Mouse (Mus musculus) hindbrain, embryonic 10.5 days (tissue): ENCODE results near the gene Kyat1. TPM values are rescaled to one million over a fixed set of nuclear protein-coding genes. Genes with fewer than 3 reads are reported as not detected.

Experiments
- DNase-seq: peaks from one replicate; pipeline ENCODE4 v3.0.0-alpha.2; 2017; ENCODE audit warnings: low spot score
- H3K27ac ChIP-seq: fragments of 300-500 bp; sonication (generic); 2 replicates; pipeline ENCODE4 v1.5.1; 2016; ENCODE audit warnings: mild to moderate bottlenecking, moderate library complexity
- H3K27me3 ChIP-seq: fragments of 300-500 bp; sonication (generic); 2 replicates; pipeline ENCODE4 v1.6.1; 2016; ENCODE audit warnings: mild to moderate bottlenecking; ENCODE audit not compliant: poor library complexity, insufficient read depth, severe bottlenecking
- H3K36me3 ChIP-seq: fragments of 300-500 bp; sonication (generic); 2 replicates; pipeline ENCODE4 v1.6.1; 2016; ENCODE audit warnings: mild to moderate bottlenecking, moderate library complexity
- H3K4me1 ChIP-seq: fragments of 300-500 bp; sonication (generic); replicated peaks from 2 replicates; pipeline ENCODE4 v1.6.1; 2016; ENCODE audit warnings: mild to moderate bottlenecking
- H3K4me3 ChIP-seq: fragments of 300-500 bp; sonication (generic); 2 replicates; pipeline ENCODE4 v1.5.1; 2016; ENCODE audit warnings: mild to moderate bottlenecking, moderate library complexity
- H3K9me3 ChIP-seq: fragments of 300-500 bp; sonication (generic); 2 replicates; pipeline ENCODE4 v1.6.1; 2016; ENCODE audit warnings: mild to moderate bottlenecking, moderate library complexity
- WGBS: fragments of 180-500 bp; shearing (Covaris S2); methylation state at CpG from one replicate; pipeline ENCODE4 v1.1.7; 2016; 5-methylcytosine and 5-hydroxymethylcytosine counted together
- polyA plus RNA-seq: library from polyadenylated mRNA; unstranded; fragments of >200 nt; fragmentation: Nextera tagmentation; extraction: Ambion mirVana; gene quantifications from 2 replicates; pipeline ENCODE4 v1.2.1, GENCODE M21; 2016

Kyat1 gene
- 9.0 and 11.4 TPM in 2 replicates for polyA plus RNA-seq

- WGBS: under 1% methylated on average over 44 of the region's 44 CpGs
- Histone ChIP-seq H3K4me3 (peak within 1 kb of the TSS; percentile 80), H3K36me3 (no peaks in the 10 kb centered on the region), H3K27me3 (no peaks in the 10 kb centered on the region), H3K27ac (peak within 1 kb of the TSS; percentile 80), H3K9me3 (no peaks in the 10 kb centered on the region), H3K4me1 (peaks cover 23% of the 10 kb centered on the region)
- DNase-seq: peak; percentile 94
Observed at GRCm38 (mm10) chr2:30205629-30206357, at the start of gene Kyat1. Kyat1 (minus strand) TSS chr2:30205847.

DNA sequence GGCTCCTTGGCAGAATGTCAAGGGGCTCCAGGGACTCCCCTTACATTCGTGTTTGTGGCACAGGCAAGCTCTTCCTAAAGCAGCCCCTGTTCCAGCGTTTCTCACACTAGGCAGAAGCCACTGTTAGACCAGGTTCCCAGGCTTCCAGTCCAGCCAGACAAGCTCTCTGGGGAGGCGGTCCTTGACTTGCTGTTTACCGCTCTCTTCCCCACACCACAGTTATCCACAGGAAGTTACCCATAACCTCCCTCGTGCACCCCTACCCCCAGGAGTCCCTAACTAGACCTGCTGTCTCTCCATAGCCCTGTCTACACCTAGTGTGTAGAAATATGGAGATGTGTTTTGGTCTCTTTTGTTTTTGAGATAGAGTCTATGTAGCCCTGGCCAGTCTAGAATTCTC is 48.2 kb upstream of the Kyat1 start:
- Histone ChIP-seq H3K27ac (no peak overlapping the region), H3K4me3 (no peak overlapping the region), H3K4me1 (peaks cover 6% of the 10 kb centered on the region), H3K27me3 (no peaks in the 10 kb centered on the region), H3K9me3 (no peaks in the 10 kb centered on the region), H3K36me3 (peaks cover 99% of the 10 kb centered on the region)
- WGBS: 84% methylated on average over 5 of the region's 5 CpGs
- no peak for DNase-seq

DNA sequence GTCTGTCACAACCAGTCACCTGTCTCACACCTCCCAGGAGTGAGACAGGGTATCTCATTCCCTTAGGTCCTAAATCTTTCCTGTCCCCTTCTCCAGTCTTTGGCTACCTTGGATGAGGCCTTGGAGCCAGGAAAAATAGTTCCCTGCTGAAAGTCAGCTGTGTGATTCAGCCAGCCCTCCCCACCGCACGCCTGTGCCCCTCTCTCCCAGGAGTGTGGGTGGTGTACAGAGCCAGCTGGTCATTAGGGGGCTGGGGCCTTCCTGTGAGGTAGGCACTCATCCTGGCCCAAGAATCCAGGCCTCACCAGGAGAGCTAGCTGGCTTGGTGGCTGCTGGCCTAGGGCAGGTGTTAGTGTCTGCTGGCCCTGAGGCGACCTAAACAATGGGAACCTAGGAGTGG is 46.9 kb upstream of the Kyat1 start:
- WGBS: 79% methylated on average over 3 of the region's 3 CpGs
- no peaks in the 10 kb centered on the region for H3K27me3 ChIP-seq

GRCm38 (mm10) chr2:30251417-30252104 is 45.9 kb upstream of the Kyat1 start:
- Histone ChIP-seq H3K4me1 (peaks cover 6% of the 10 kb centered on the region), H3K9me3 (no peaks in the 10 kb centered on the region), H3K4me3 (no peak overlapping the region), H3K27ac (peak overlapping the region; percentile 24; the same call in 1 of the 2 replicates), H3K27me3 (no peaks in the 10 kb centered on the region), H3K36me3 (peaks cover 97% of the 10 kb centered on the region)
- no peak for DNase-seq
- WGBS: 89% methylated on average over 5 of the region's 5 CpGs

More for the DNA sequence above, 46.9 kb upstream of the Kyat1 start:
- Histone ChIP-seq H3K4me1 (peaks cover 6% of the 10 kb centered on the region), H3K4me3 (no peak overlapping the region), H3K36me3 (peaks cover 99% of the 10 kb centered on the region), H3K9me3 (no peaks in the 10 kb centered on the region), H3K27ac (no peak overlapping the region)
- no peak for DNase-seq

GRCm38 (mm10) chr2:30250166-30251128 is 44.8 kb upstream of the Kyat1 start:
- peaks cover 9% of the 10 kb centered on the region for H3K4me1 ChIP-seq
- H3K27me3 ChIP-seq: no peaks in the 10 kb centered on the region
- WGBS: 89% methylated on average over 10 of the region's 10 CpGs
- no peaks in the 10 kb centered on the region for H3K9me3 ChIP-seq
- DNase-seq: no peak
- no peak overlapping the region for H3K27ac ChIP-seq
- H3K36me3 ChIP-seq: peaks cover 97% of the 10 kb centered on the region
- H3K4me3 ChIP-seq: no peak overlapping the region

DNA sequence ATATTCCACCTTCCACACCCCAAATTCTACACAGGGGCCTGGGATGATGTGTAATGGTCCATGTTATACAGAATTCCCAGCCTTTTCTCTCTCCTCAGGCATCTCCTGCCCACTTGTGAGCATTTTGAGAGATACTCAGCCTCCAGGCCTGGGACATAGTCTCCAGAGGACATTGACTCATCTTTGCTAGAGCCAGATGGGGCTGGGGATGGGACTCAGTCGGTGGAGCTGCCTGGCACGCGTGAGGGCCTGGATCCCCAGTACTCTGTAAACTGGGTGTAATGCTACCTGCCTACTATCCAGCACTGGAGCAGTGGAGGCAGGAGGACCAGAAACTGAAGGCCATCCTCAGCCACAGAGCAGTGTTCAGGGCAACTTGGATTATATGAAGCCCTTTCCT is 43.5 kb upstream of the Kyat1 start:
- no peaks in the 10 kb centered on the region for H3K9me3 ChIP-seq
- H3K36me3 ChIP-seq: peaks cover 98% of the 10 kb centered on the region
- 94% methylated on average over 3 of the region's 3 CpGs for WGBS
- H3K4me1 ChIP-seq: peaks cover 15% of the 10 kb centered on the region
- H3K27ac ChIP-seq: no peak overlapping the region
- no peak overlapping the region for H3K4me3 ChIP-seq
- H3K27me3 ChIP-seq: no peaks in the 10 kb centered on the region
- DNase-seq: no peak

DNA sequence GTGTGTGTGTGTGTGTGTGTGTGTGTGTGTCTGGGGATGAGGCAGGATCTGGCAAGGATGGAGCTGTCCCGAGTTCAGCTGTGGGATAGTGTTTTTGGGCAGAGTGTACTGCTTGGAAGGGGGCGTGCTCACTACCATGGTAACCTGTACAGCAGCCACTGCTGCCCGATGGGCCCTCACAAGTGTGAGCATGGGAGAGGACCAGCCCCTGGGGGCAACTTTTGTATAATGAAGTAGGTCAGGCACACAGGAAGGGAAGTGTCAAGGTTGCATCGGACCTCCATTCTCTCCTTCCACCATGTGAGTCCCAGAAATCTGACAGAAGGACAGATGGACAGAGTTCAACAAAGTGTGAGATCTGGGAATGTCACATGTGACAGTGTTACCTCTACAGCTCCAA is 42.0 kb upstream of the Kyat1 start:
- Histone ChIP-seq H3K4me3 (no peak overlapping the region), H3K27me3 (no peaks in the 10 kb centered on the region), H3K36me3 (peaks cover 98% of the 10 kb centered on the region), H3K9me3 (no peaks in the 10 kb centered on the region), H3K4me1 (peaks cover 24% of the 10 kb centered on the region), H3K27ac (no peak overlapping the region)
- WGBS: 85% methylated on average over 4 of the region's 4 CpGs
- DNase-seq: no peak

GRCm38 (mm10) chr2:30247036-30247435 is 41.4 kb upstream of the Kyat1 start:
- no peak for DNase-seq
- WGBS: 91% methylated on average over 5 of the region's 5 CpGs
- Histone ChIP-seq H3K36me3 (peaks cover 98% of the 10 kb centered on the region), H3K27me3 (no peaks in the 10 kb centered on the region), H3K4me3 (no peak overlapping the region), H3K4me1 (peaks cover 30% of the 10 kb centered on the region), H3K27ac (no peak overlapping the region), H3K9me3 (no peaks in the 10 kb centered on the region)

GRCm38 (mm10) chr2:30244595-30245178 is 39.0 kb upstream of the Kyat1 start:
- peaks cover 98% of the 10 kb centered on the region for H3K36me3 ChIP-seq
- no peaks in the 10 kb centered on the region for H3K9me3 ChIP-seq
- no peaks in the 10 kb centered on the region for H3K27me3 ChIP-seq
- H3K4me3 ChIP-seq: no peak overlapping the region
- no peak for DNase-seq
- H3K4me1 ChIP-seq: peaks cover 31% of the 10 kb centered on the region
- 78% methylated on average over 7 of the region's 7 CpGs for WGBS
- H3K27ac ChIP-seq: peak overlapping the region; percentile 12; the same call in 1 of the 2 replicates

GRCm38 (mm10) chr2:30243391-30243790 is 37.7 kb upstream of the Kyat1 start:
- peaks cover 94% of the 10 kb centered on the region for H3K36me3 ChIP-seq
- no peak overlapping the region for H3K27ac ChIP-seq
- DNase-seq: no peak
- WGBS: 94% methylated on average over 4 of the region's 4 CpGs
- peaks cover 44% of the 10 kb centered on the region for H3K4me1 ChIP-seq
- no peaks in the 10 kb centered on the region for H3K27me3 ChIP-seq
- H3K4me3 ChIP-seq: no peak overlapping the region
- no peaks in the 10 kb centered on the region for H3K9me3 ChIP-seq

- 34% methylated on average over 4 of the region's 4 CpGs for WGBS
- H3K4me1 ChIP-seq: peaks cover 50% of the 10 kb centered on the region
- no peak overlapping the region; the same call in 1 of the 2 replicates for H3K4me3 ChIP-seq
- no peak overlapping the region for H3K27ac ChIP-seq
- H3K36me3 ChIP-seq: peaks cover 85% of the 10 kb centered on the region
- H3K9me3 ChIP-seq: no peaks in the 10 kb centered on the region
- no peaks in the 10 kb centered on the region for H3K27me3 ChIP-seq
- DNase-seq: peak; percentile 42
Observed at GRCm38 (mm10) chr2:30242509-30242908, 36.9 kb upstream of the Kyat1 start.

DNA sequence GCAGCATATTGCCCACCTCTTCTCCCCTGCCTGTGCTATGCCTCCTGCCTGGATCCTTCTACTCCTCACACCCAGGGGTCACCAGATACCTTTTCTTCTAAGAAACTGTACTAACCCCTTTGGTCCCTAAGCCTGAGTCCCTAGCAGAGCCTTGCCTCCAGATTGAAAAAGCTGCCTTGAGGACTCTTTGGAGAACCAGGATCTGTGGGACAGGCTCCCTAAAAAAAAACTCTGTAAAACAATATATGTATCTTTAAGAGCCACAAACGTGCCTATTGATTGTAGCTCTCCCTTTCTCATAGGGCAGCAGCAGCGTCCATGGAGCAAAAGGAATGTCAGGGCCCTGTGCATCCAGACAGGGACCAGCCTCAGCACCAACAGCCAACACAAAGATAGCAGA is 34.6 kb upstream of the Kyat1 start, which contains the start of gene Gm28035:
Gene Gm28035 (plus strand): TSS at position 301 of the 400 bp plus-strand sequence.
- no peak for DNase-seq
- Histone ChIP-seq H3K36me3 (peaks cover 64% of the 10 kb centered on the region), H3K4me1 (peaks cover 58% of the 10 kb centered on the region), H3K4me3 (peak within 1 kb of the TSS; percentile 89), H3K27me3 (no peaks in the 10 kb centered on the region), H3K9me3 (no peaks in the 10 kb centered on the region), H3K27ac (0 out of 2 replicates have a peak within 1 kb of the TSS, but pooled peaks have one; percentile 6)
- WGBS: 77% methylated on average over 2 of the region's 2 CpGs
